Mouse (Mus musculus): ENCODE results near the gene Adcy3. TPM values are rescaled to one million over a fixed set of nuclear protein-coding genes. Genes with fewer than 3 reads are reported as not detected.

Adcy3 gene
- total and polyA plus RNA-seq, 3 experiments, result 3.4 to 4.8 (median 4.3) TPM

GRCm38 (mm10) chr12:4169058-4169457 is 36.2 kb downstream of the Adcy3 start:
- no peaks in the 10 kb centered on the region for H3K27me3 ChIP-seq (ENCODE audit: control insufficient read depth, insufficient read depth, low read length)
- H3K9ac ChIP-seq (ENCODE audit: low read depth, low read length), result no peak overlapping the region
- H3K36me3 ChIP-seq (ENCODE audit: control insufficient read depth, insufficient read depth, low read length), result no peaks in the 10 kb centered on the region
- 100% methylated on average over 1 of the region's 1 CpGs for WGBS
- no peaks in the 10 kb centered on the region for H3K4me1 ChIP-seq (ENCODE audit: control insufficient read depth, insufficient read depth, low read length)
- no peak overlapping the region for H3K27ac ChIP-seq
- no peak overlapping the region for H3K4me3 ChIP-seq
- DNase-seq, result no peak
- intact Hi-C loops (cut with DNase I), result no loop called here
- TF ChIP-seq EP300 (IDR thresholded peaks at IDR 0.05; ENCODE audit: insufficient read depth, low read depth, low read length), result no peak
- TF ChIP-seq CTCF (IDR thresholded peaks at IDR 0.05), result no peak
- no peak for TF ChIP-seq POLR2A (IDR thresholded peaks at IDR 0.05; ENCODE audit: insufficient read depth, low read depth, low read length)
- no peaks in the 10 kb centered on the region for H3K79me2 ChIP-seq (replicated peaks; ENCODE audit: control insufficient read depth, insufficient read depth, low read length)

GRCm38 (mm10) chr12:4169622-4170021 is 36.7 kb downstream of the Adcy3 start:
- no peak for TF ChIP-seq EP300 (IDR thresholded peaks at IDR 0.05; ENCODE audit: insufficient read depth, low read depth, low read length)
- TF ChIP-seq POLR2A (IDR thresholded peaks at IDR 0.05; ENCODE audit: insufficient read depth, low read depth, low read length), result no peak
- TF ChIP-seq CTCF (IDR thresholded peaks at IDR 0.05), result no peak
- no peak for DNase-seq
- H3K4me1 ChIP-seq (ENCODE audit: control insufficient read depth, insufficient read depth, low read length), result no peaks in the 10 kb centered on the region
- H3K27me3 ChIP-seq (ENCODE audit: control insufficient read depth, insufficient read depth, low read length), result no peaks in the 10 kb centered on the region
- no peaks in the 10 kb centered on the region for H3K79me2 ChIP-seq (replicated peaks; ENCODE audit: control insufficient read depth, insufficient read depth, low read length)
- 83% methylated on average over 5 of the region's 5 CpGs for WGBS
- H3K36me3 ChIP-seq (ENCODE audit: control insufficient read depth, insufficient read depth, low read length), result no peaks in the 10 kb centered on the region
- H3K27ac ChIP-seq, result no peak overlapping the region
- intact Hi-C loops (cut with DNase I), result no loop called here
- H3K4me3 ChIP-seq, result no peak overlapping the region
- H3K9ac ChIP-seq (ENCODE audit: low read depth, low read length), result no peak overlapping the region

- TF ChIP-seq EP300 (IDR thresholded peaks at IDR 0.05; ENCODE audit: insufficient read depth, low read depth, low read length), result no peak
- TF ChIP-seq CTCF (IDR thresholded peaks at IDR 0.05), result no peak
- TF ChIP-seq POLR2A (IDR thresholded peaks at IDR 0.05; ENCODE audit: insufficient read depth, low read depth, low read length), result no peak
- H3K4me3 ChIP-seq, result no peak overlapping the region
- H3K4me1 ChIP-seq (ENCODE audit: control insufficient read depth, insufficient read depth, low read length), result no peaks in the 10 kb centered on the region
- intact Hi-C loops (cut with DNase I), result no loop called here
- no peak overlapping the region for H3K9ac ChIP-seq (ENCODE audit: low read depth, low read length)
- no peak overlapping the region for H3K27ac ChIP-seq
- H3K36me3 ChIP-seq (ENCODE audit: control insufficient read depth, insufficient read depth, low read length), result no peaks in the 10 kb centered on the region
- no peaks in the 10 kb centered on the region for H3K79me2 ChIP-seq (replicated peaks; ENCODE audit: control insufficient read depth, insufficient read depth, low read length)
- H3K27me3 ChIP-seq (ENCODE audit: control insufficient read depth, insufficient read depth, low read length), result no peaks in the 10 kb centered on the region
- 87% methylated on average over 15 of the region's 15 CpGs for WGBS
- DNase-seq, result no peak
These were observed 40.3 kb downstream of the Adcy3 start for GRCm38 (mm10) chr12:4173108-4173790.

GRCm38 (mm10) chr12:4178839-4179238 is 45.9 kb downstream of the Adcy3 start:
- no peak for TF ChIP-seq POLR2A (IDR thresholded peaks at IDR 0.05; ENCODE audit: insufficient read depth, low read depth, low read length)
- no peak for TF ChIP-seq EP300 (IDR thresholded peaks at IDR 0.05; ENCODE audit: insufficient read depth, low read depth, low read length)
- no peak for TF ChIP-seq CTCF (IDR thresholded peaks at IDR 0.05)
- H3K79me2 ChIP-seq (replicated peaks; ENCODE audit: control insufficient read depth, insufficient read depth, low read length), result no peaks in the 10 kb centered on the region
- H3K4me1 ChIP-seq (ENCODE audit: control insufficient read depth, insufficient read depth, low read length), result no peaks in the 10 kb centered on the region
- 72% methylated on average over 5 of the region's 5 CpGs for WGBS
- no peaks in the 10 kb centered on the region for H3K36me3 ChIP-seq (ENCODE audit: control insufficient read depth, insufficient read depth, low read length)
- intact Hi-C loops (cut with DNase I), result no loop called here
- no peaks in the 10 kb centered on the region for H3K27me3 ChIP-seq (ENCODE audit: control insufficient read depth, insufficient read depth, low read length)
- DNase-seq, result no peak
- no peak overlapping the region for H3K4me3 ChIP-seq
- H3K9ac ChIP-seq (ENCODE audit: low read depth, low read length), result no peak overlapping the region
- no peak overlapping the region for H3K27ac ChIP-seq

- intact Hi-C loops (cut with DNase I), result no loop called here
- no peak for DNase-seq
- TF ChIP-seq POLR2A (IDR thresholded peaks at IDR 0.05; ENCODE audit: insufficient read depth, low read depth, low read length) (no peak), EP300 (IDR thresholded peaks at IDR 0.05; ENCODE audit: insufficient read depth, low read depth, low read length) (no peak), CTCF (IDR thresholded peaks at IDR 0.05) (no peak)
- no peak overlapping the region for H3K9ac ChIP-seq (ENCODE audit: low read depth, low read length)
- no peaks in the 10 kb centered on the region for H3K36me3 ChIP-seq (ENCODE audit: control insufficient read depth, insufficient read depth, low read length)
- 83% methylated on average over 6 of the region's 6 CpGs for WGBS
- H3K4me1 ChIP-seq (ENCODE audit: control insufficient read depth, insufficient read depth, low read length), result no peaks in the 10 kb centered on the region
- no peak overlapping the region for H3K4me3 ChIP-seq
- H3K79me2 ChIP-seq (replicated peaks; ENCODE audit: control insufficient read depth, insufficient read depth, low read length), result no peaks in the 10 kb centered on the region
- no peak overlapping the region for H3K27ac ChIP-seq
- no peaks in the 10 kb centered on the region for H3K27me3 ChIP-seq (ENCODE audit: control insufficient read depth, insufficient read depth, low read length)
These were observed 46.8 kb downstream of the Adcy3 start for GRCm38 (mm10) chr12:4179671-4180233.

GRCm38 (mm10) chr12:4180507-4180906 is 47.6 kb downstream of the Adcy3 start:
- Histone ChIP-seq H3K27me3 (ENCODE audit: control insufficient read depth, insufficient read depth, low read length) (no peaks in the 10 kb centered on the region), H3K27ac (no peak overlapping the region), H3K4me3 (no peak overlapping the region), H3K36me3 (ENCODE audit: control insufficient read depth, insufficient read depth, low read length) (no peaks in the 10 kb centered on the region), H3K4me1 (ENCODE audit: control insufficient read depth, insufficient read depth, low read length) (no peaks in the 10 kb centered on the region), H3K79me2 (replicated peaks; ENCODE audit: control insufficient read depth, insufficient read depth, low read length) (no peaks in the 10 kb centered on the region), H3K9ac (ENCODE audit: low read depth, low read length) (no peak overlapping the region)
- TF ChIP-seq CTCF (IDR thresholded peaks at IDR 0.05), result no peak
- TF ChIP-seq EP300 (IDR thresholded peaks at IDR 0.05; ENCODE audit: insufficient read depth, low read depth, low read length), result no peak
- TF ChIP-seq POLR2A (IDR thresholded peaks at IDR 0.05; ENCODE audit: insufficient read depth, low read depth, low read length), result no peak
- 68% methylated on average over 3 of the region's 3 CpGs for WGBS
- no peak for DNase-seq
- intact Hi-C loops (cut with DNase I), result no loop called here

All from heart, adult 2 months (tissue).